Mouse (Mus musculus) ES-Bruce4 (cell line): ENCODE data around the gene Mfap2.

Experiments used
- CTCF ChIP-seq: IDR thresholded peaks from one replicate; pipeline ENCODE4 v1.8.1; 2011; ENCODE audit warnings: low read depth, low read length
- EP300 ChIP-seq: IDR thresholded peaks from 2 replicates; pipeline ENCODE4 v1.6.1; 2011; ENCODE audit warnings: low read depth, low read length; ENCODE audit not compliant: insufficient read depth
- POLR2A ChIP-seq: IDR thresholded peaks from one replicate; pipeline ENCODE4 v1.8.1; 2011; ENCODE audit warnings: low read length; ENCODE audit not compliant: insufficient read depth

GRCm38 (mm10) chr4:141059616-141060425 lies 49.6 kb downstream of the Mfap2 start:
- no peak for TF ChIP-seq POLR2A
- no peak for TF ChIP-seq CTCF
- TF ChIP-seq EP300 = no peak
